Mouse (Mus musculus): ENCODE measurements around the gene Asrgl1. TPM values are rescaled to one million over a fixed set of nuclear protein-coding genes. Genes with fewer than 3 reads are reported as not detected.

The Asrgl1 gene
- polyA plus RNA-seq, 1 experiment from 2014 or later: 12.6 TPM

GRCm38 (mm10) chr19:9063831-9064230 lies 71.6 kb downstream of the Asrgl1 start:
- Histone ChIP-seq H3K4me2 (replicated peaks) (no peak overlapping the region), H3K27ac (no peak overlapping the region), H3K4me3 (replicated peaks) (no peak overlapping the region), H3K9ac (no peak overlapping the region), H3K27me3 (replicated peaks) (no peaks in the 10 kb centered on the region), H3K4me1 (replicated peaks) (peaks cover 21% of the 10 kb centered on the region), H3K36me3 (no peaks in the 10 kb centered on the region), H3K9me3 (no peaks in the 10 kb centered on the region)
- ATAC-seq: no peak
- WGBS: 92% methylated on average over 3 of the region's 3 CpGs

- no peak overlapping the region for H3K27ac ChIP-seq
- no peak for ATAC-seq
- WGBS: 95% methylated on average over 2 of the region's 2 CpGs
- H3K36me3 ChIP-seq: no peaks in the 10 kb centered on the region
- no peak overlapping the region for H3K9ac ChIP-seq
- H3K9me3 ChIP-seq: no peaks in the 10 kb centered on the region
- no peaks in the 10 kb centered on the region for H3K27me3 ChIP-seq (replicated peaks)
- H3K4me3 ChIP-seq (replicated peaks): no peak overlapping the region
- H3K4me1 ChIP-seq (replicated peaks): peaks cover 16% of the 10 kb centered on the region
- no peak overlapping the region for H3K4me2 ChIP-seq (replicated peaks)
These were observed 72.6 kb downstream of the Asrgl1 start for GRCm38 (mm10) chr19:9062822-9063221.

- ATAC-seq: no peak
These were observed 74.1 kb downstream of the Asrgl1 start for GRCm38 (mm10) chr19:9061221-9061893.

GRCm38 (mm10) chr19:9060103-9060502 lies 75.3 kb downstream of the Asrgl1 start:
- Histone ChIP-seq H3K4me3 (replicated peaks) (no peak overlapping the region), H3K4me1 (replicated peaks) (no peaks in the 10 kb centered on the region), H3K4me2 (replicated peaks) (no peak overlapping the region), H3K36me3 (no peaks in the 10 kb centered on the region), H3K9me3 (no peaks in the 10 kb centered on the region), H3K27ac (no peak overlapping the region), H3K27me3 (replicated peaks) (no peaks in the 10 kb centered on the region), H3K9ac (no peak overlapping the region)
- WGBS: 69% methylated on average over 4 of the region's 4 CpGs
- no peak for ATAC-seq

More at GRCm38 (mm10) chr19:9061221-9061893, 74.1 kb downstream of the Asrgl1 start:
- H3K27ac ChIP-seq: no peak overlapping the region
- H3K4me2 ChIP-seq (replicated peaks): no peak overlapping the region
- 88% methylated on average over 8 of the region's 8 CpGs for WGBS
- H3K4me3 ChIP-seq (replicated peaks): no peak overlapping the region
- H3K4me1 ChIP-seq (replicated peaks): peaks cover 9% of the 10 kb centered on the region
- no peaks in the 10 kb centered on the region for H3K36me3 ChIP-seq
- H3K27me3 ChIP-seq (replicated peaks): no peaks in the 10 kb centered on the region
- no peaks in the 10 kb centered on the region for H3K9me3 ChIP-seq
- H3K9ac ChIP-seq: no peak overlapping the region

Other genes with a start within 250 kb of the Asrgl1 start
- gene 1810009A15Rik, start 246.8 kb downstream of the Asrgl1 start, polyA plus RNA-seq (2015; fragmentation: Nextera tagmentation; extraction: Ambion mirVana): 86.5 and 95.2 TPM in 2 replicates
- gene Gm49416, start 246.7 kb downstream of the Asrgl1 start, polyA plus RNA-seq (2015; fragmentation: Nextera tagmentation; extraction: Ambion mirVana): not detected in 2 replicates
- 40.0 and 41.5 TPM in 2 replicates for gene Ints5, start 242.6 kb downstream of the Asrgl1 start, polyA plus RNA-seq (2015; fragmentation: Nextera tagmentation; extraction: Ambion mirVana)
- 92.6 and 93.3 TPM in 2 replicates for gene Ganab, start 237.6 kb downstream of the Asrgl1 start, polyA plus RNA-seq (2015; fragmentation: Nextera tagmentation; extraction: Ambion mirVana)
- gene B3gat3, start 215.3 kb downstream of the Asrgl1 start, polyA plus RNA-seq (2015; fragmentation: Nextera tagmentation; extraction: Ambion mirVana): 40.0 and 44.7 TPM in 2 replicates
- gene Rom1, start 206.3 kb downstream of the Asrgl1 start, polyA plus RNA-seq (2015; fragmentation: Nextera tagmentation; extraction: Ambion mirVana): 2.7 and 3.3 TPM in 2 replicates
- 24.2 and 28.4 TPM in 2 replicates for gene Eml3, start 206.1 kb downstream of the Asrgl1 start, polyA plus RNA-seq (2015; fragmentation: Nextera tagmentation; extraction: Ambion mirVana)
- 130 and 139 TPM in 2 replicates for gene Mta2, start 193.8 kb downstream of the Asrgl1 start, polyA plus RNA-seq (2015; fragmentation: Nextera tagmentation; extraction: Ambion mirVana)
- gene Tut1, start 181.8 kb downstream of the Asrgl1 start, polyA plus RNA-seq (2015; fragmentation: Nextera tagmentation; extraction: Ambion mirVana): 29.7 and 30.4 TPM in 2 replicates
- gene Eef1g, start 168.6 kb downstream of the Asrgl1 start, polyA plus RNA-seq (2015; fragmentation: Nextera tagmentation; extraction: Ambion mirVana): 436 and 453 TPM in 2 replicates
- 22.4 and 25.0 TPM in 2 replicates for gene Ahnak, start 146.4 kb downstream of the Asrgl1 start, polyA plus RNA-seq (2015; fragmentation: Nextera tagmentation; extraction: Ambion mirVana)
- gene Scgb1a1, start 47.7 kb downstream of the Asrgl1 start, polyA plus RNA-seq (2015; fragmentation: Nextera tagmentation; extraction: Ambion mirVana): not detected in 2 replicates